Mouse (Mus musculus): ENCODE measurements around the gene Tfdp1. TPM values are rescaled to one million over a fixed set of nuclear protein-coding genes. Genes with fewer than 3 reads are reported as not detected.
A peak's percentile ranks its signal among the peaks of the same experiment; 100 is the strongest.

Gene Tfdp1
- polyA plus RNA-seq, 1 experiment from 2014 or later = 182 TPM

DNA sequence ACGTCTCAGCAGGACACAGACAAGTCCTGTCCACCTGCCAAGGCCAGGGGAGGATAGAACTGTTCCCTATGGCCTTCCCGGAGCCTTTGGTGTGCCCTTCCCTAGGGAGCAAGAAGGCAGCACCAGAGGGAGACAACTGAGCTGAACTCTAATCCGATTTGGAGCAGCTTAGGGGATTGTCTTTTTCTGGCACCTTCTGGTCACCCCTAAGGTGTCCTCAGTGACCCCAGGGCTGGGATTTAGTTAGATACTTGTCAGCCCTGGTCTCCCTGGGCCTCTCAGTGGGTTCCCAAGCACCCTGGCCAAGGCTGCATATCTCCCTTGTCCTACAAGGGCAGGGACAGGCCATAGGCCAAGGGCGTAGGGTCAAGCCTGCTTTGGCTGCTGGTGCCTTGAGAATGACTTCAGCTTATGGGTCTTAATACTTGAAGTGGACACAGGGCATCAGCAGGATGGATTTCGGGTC, 66.1 kb downstream of the Tfdp1 start, which contains the start of gene Grk1:
Grk1 (plus strand) TSS at position 416 of the 466 bp plus-strand sequence.
- Histone ChIP-seq H3K9me3 (no peaks in the 10 kb centered on the region), H3K36me3 (replicated peaks) (no peaks in the 10 kb centered on the region), H3K4me1 (no peaks in the 10 kb centered on the region), H3K4me3 (no peak within 1 kb of the TSS), H3K27me3 (replicated peaks; ENCODE audit: low read depth, poor library complexity, severe bottlenecking) (no peaks in the 10 kb centered on the region), H3K27ac (replicated peaks) (no peak within 1 kb of the TSS)
- no peak for DNase-seq (ENCODE audit: low spot score)
- WGBS = 85% methylated on average over 5 of the region's 5 CpGs

DNA sequence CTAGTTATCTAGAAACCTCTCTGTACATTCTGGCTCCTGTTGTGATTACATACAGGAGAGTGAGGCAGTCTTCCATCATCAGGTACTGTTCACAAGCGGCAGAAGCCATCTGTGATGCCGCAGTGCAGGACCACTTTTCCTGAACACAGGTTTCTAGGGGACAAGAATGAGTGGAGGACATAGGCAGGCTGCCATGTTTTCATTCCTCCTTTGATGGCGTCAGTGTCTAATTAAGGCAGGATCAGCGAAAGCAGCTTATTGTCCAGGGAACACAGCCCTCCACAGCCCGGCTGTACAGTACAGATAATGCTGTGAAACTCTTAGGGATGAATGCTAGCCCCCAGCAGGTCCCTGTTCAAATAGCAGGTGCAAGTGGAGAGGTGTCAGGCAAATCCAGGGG, 67.5 kb downstream of the Tfdp1 start:
- Histone ChIP-seq H3K4me1 (no peaks in the 10 kb centered on the region), H3K9me3 (no peaks in the 10 kb centered on the region), H3K4me3 (no peak overlapping the region), H3K36me3 (replicated peaks) (no peaks in the 10 kb centered on the region), H3K27me3 (replicated peaks; ENCODE audit: low read depth, poor library complexity, severe bottlenecking) (no peaks in the 10 kb centered on the region), H3K27ac (replicated peaks) (no peak overlapping the region)
- DNase-seq (ENCODE audit: low spot score) = no peak
- 81% methylated on average over 5 of the region's 5 CpGs for WGBS

DNA sequence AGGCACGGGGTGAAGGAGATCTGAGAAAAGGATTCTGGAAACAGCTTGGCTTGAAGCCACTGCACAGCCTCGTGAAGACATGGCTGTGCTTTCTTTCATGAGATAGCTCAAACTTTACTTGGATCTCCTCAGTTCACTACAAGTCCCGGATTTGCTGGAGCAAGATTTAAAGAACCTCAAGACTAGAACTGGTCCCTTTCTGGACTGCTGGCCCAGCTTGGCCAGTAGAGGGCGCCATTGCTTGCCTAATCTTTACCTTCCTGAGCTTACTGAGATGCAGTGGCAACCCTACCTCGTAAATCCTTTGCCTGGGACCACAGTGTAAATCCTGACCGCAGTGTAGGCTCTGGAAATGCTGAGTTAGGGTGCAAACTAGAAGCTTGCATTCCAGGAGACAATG, 73.0 kb downstream of the Tfdp1 start:
- Histone ChIP-seq H3K4me3 (no peak overlapping the region), H3K9me3 (no peaks in the 10 kb centered on the region), H3K4me1 (no peaks in the 10 kb centered on the region), H3K36me3 (replicated peaks) (no peaks in the 10 kb centered on the region), H3K27ac (replicated peaks) (no peak overlapping the region), H3K27me3 (replicated peaks; ENCODE audit: low read depth, poor library complexity, severe bottlenecking) (no peaks in the 10 kb centered on the region)
- DNase-seq (ENCODE audit: low spot score) = peak; percentile 78
- WGBS = 33% methylated on average over 6 of the region's 6 CpGs

GRCm38 (mm10) chr8:13412891-13413558, 74.5 kb downstream of the Tfdp1 start:
- DNase-seq (ENCODE audit: low spot score) = peak; percentile 74
- no peaks in the 10 kb centered on the region for H3K27me3 ChIP-seq (replicated peaks; ENCODE audit: low read depth, poor library complexity, severe bottlenecking)
- no peak overlapping the region for H3K4me3 ChIP-seq
- no peaks in the 10 kb centered on the region for H3K36me3 ChIP-seq (replicated peaks)
- H3K4me1 ChIP-seq = no peaks in the 10 kb centered on the region
- H3K27ac ChIP-seq (replicated peaks) = no peak overlapping the region
- 61% methylated on average over 13 of the region's 13 CpGs for WGBS
- no peaks in the 10 kb centered on the region for H3K9me3 ChIP-seq

GRCm38 (mm10) chr8:13413823-13414390, 75.4 kb downstream of the Tfdp1 start:
- DNase-seq (ENCODE audit: low spot score) = no peak
- 54% methylated on average over 12 of the region's 12 CpGs for WGBS
- no peaks in the 10 kb centered on the region for H3K4me1 ChIP-seq
- no peaks in the 10 kb centered on the region for H3K27me3 ChIP-seq (replicated peaks; ENCODE audit: low read depth, poor library complexity, severe bottlenecking)
- H3K36me3 ChIP-seq (replicated peaks) = no peaks in the 10 kb centered on the region
- H3K4me3 ChIP-seq = no peak overlapping the region
- no peak overlapping the region for H3K27ac ChIP-seq (replicated peaks)
- H3K9me3 ChIP-seq = no peaks in the 10 kb centered on the region

GRCm38 (mm10) chr8:13415879-13416278, 77.3 kb downstream of the Tfdp1 start:
- DNase-seq (ENCODE audit: low spot score) = no peak
- Histone ChIP-seq H3K36me3 (replicated peaks) (no peaks in the 10 kb centered on the region), H3K9me3 (no peaks in the 10 kb centered on the region), H3K4me3 (no peak overlapping the region), H3K27ac (replicated peaks) (no peak overlapping the region), H3K27me3 (replicated peaks; ENCODE audit: low read depth, poor library complexity, severe bottlenecking) (no peaks in the 10 kb centered on the region), H3K4me1 (no peaks in the 10 kb centered on the region)
- 78% methylated on average over 10 of the region's 10 CpGs for WGBS

- no peaks in the 10 kb centered on the region for H3K36me3 ChIP-seq (replicated peaks)
- H3K27me3 ChIP-seq (replicated peaks; ENCODE audit: low read depth, poor library complexity, severe bottlenecking) = no peaks in the 10 kb centered on the region
- H3K4me1 ChIP-seq = no peaks in the 10 kb centered on the region
- WGBS = 76% methylated on average over 2 of the region's 2 CpGs
- no peak overlapping the region for H3K27ac ChIP-seq (replicated peaks)
- H3K4me3 ChIP-seq = no peak overlapping the region
- DNase-seq (ENCODE audit: low spot score) = no peak
- no peaks in the 10 kb centered on the region for H3K9me3 ChIP-seq
Observed at GRCm38 (mm10) chr8:13419111-13419639, 80.6 kb downstream of the Tfdp1 start.

GRCm38 (mm10) chr8:13420970-13421369, 82.4 kb downstream of the Tfdp1 start:
- H3K27me3 ChIP-seq (replicated peaks; ENCODE audit: low read depth, poor library complexity, severe bottlenecking) = no peaks in the 10 kb centered on the region
- WGBS = 89% methylated on average over 6 of the region's 6 CpGs
- H3K9me3 ChIP-seq = no peaks in the 10 kb centered on the region
- H3K4me3 ChIP-seq = no peak overlapping the region
- no peak overlapping the region for H3K27ac ChIP-seq (replicated peaks)
- H3K4me1 ChIP-seq = no peaks in the 10 kb centered on the region
- no peak for DNase-seq (ENCODE audit: low spot score)
- no peaks in the 10 kb centered on the region for H3K36me3 ChIP-seq (replicated peaks)

DNA sequence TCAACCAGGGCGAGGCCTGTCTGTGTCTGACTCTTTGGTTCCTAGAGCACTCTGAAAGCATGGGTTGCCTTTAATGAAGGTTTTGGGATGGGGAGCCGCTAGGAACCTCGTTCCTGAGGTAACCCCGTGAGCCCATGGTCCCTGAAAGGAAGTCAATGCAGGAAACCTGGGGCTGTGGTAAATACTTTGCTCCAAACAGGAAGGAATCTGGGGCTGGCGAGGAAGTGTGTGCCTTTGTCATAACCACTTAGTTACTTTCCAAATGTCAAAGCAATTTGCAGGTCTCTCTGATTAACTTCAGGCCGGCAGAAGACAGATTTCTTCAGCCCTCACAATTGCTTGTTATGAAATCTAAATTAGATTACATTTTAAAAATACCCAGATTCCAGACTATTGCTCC, 88.8 kb downstream of the Tfdp1 start:
- no peaks in the 10 kb centered on the region for H3K4me1 ChIP-seq
- no peaks in the 10 kb centered on the region for H3K9me3 ChIP-seq
- no peak overlapping the region for H3K27ac ChIP-seq (replicated peaks)
- H3K4me3 ChIP-seq = no peak overlapping the region
- no peaks in the 10 kb centered on the region for H3K27me3 ChIP-seq (replicated peaks; ENCODE audit: low read depth, poor library complexity, severe bottlenecking)
- WGBS = 80% methylated on average over 6 of the region's 6 CpGs
- no peaks in the 10 kb centered on the region for H3K36me3 ChIP-seq (replicated peaks)
- no peak for DNase-seq (ENCODE audit: low spot score)

Other genes with a start within 250 kb of the Tfdp1 start
- 57.8 and 59.2 TPM in 2 replicates for gene Pcid2, start 233.3 kb upstream of the Tfdp1 start, polyA plus RNA-seq (2016; fragmentation: Nextera tagmentation; extraction: Ambion mirVana)
- gene Cul4a, start 233.1 kb upstream of the Tfdp1 start, polyA plus RNA-seq (2016; fragmentation: Nextera tagmentation; extraction: Ambion mirVana) = 90.3 and 96.0 TPM in 2 replicates
- gene Lamp1, start 179.6 kb upstream of the Tfdp1 start, polyA plus RNA-seq (2016; fragmentation: Nextera tagmentation; extraction: Ambion mirVana) = 183 TPM in 2 replicates
- gene Grtp1, start 138.1 kb upstream of the Tfdp1 start, polyA plus RNA-seq (2016; fragmentation: Nextera tagmentation; extraction: Ambion mirVana) = 15.3 and 15.4 TPM in 2 replicates
- 0.39 and 0.70 TPM in 2 replicates for gene Adprhl1, start 84.6 kb upstream of the Tfdp1 start, polyA plus RNA-seq (2016; fragmentation: Nextera tagmentation; extraction: Ambion mirVana)
- 22.5 and 23.7 TPM in 2 replicates for gene Dcun1d2, start 50.6 kb upstream of the Tfdp1 start, polyA plus RNA-seq (2016; fragmentation: Nextera tagmentation; extraction: Ambion mirVana)
- gene Tmco3, start 50.6 kb upstream of the Tfdp1 start, polyA plus RNA-seq (2016; fragmentation: Nextera tagmentation; extraction: Ambion mirVana) = 33.7 and 37.8 TPM in 2 replicates
- gene Atp4b, start 58.1 kb downstream of the Tfdp1 start, polyA plus RNA-seq (2016; fragmentation: Nextera tagmentation; extraction: Ambion mirVana) = not detected in 2 replicates
- 0.02 and 0.03 TPM in 2 replicates for gene Grk1, start 66.3 kb downstream of the Tfdp1 start, polyA plus RNA-seq (2016; fragmentation: Nextera tagmentation; extraction: Ambion mirVana)
- 0.13 and 0.20 TPM in 2 replicates for gene Tmem255b, start 96.4 kb downstream of the Tfdp1 start, polyA plus RNA-seq (2016; fragmentation: Nextera tagmentation; extraction: Ambion mirVana)
- gene Gas6, start 155.7 kb downstream of the Tfdp1 start, polyA plus RNA-seq (2016; fragmentation: Nextera tagmentation; extraction: Ambion mirVana) = 7.8 and 8.2 TPM in 2 replicates
- gene 1700029H14Rik, start 223.7 kb downstream of the Tfdp1 start, polyA plus RNA-seq (2016; fragmentation: Nextera tagmentation; extraction: Ambion mirVana) = not detected in 2 replicates

Data from embryonic facial prominence, embryonic 10.5 days (tissue).